Mouse (Mus musculus): ENCODE measurements around the gene Tbx5. TPM values are rescaled to one million over a fixed set of nuclear protein-coding genes. Genes with fewer than 3 reads are reported as not detected.
"Not testable (repeated sequence)": the region's sequence is repeated elsewhere in the genome, so short reads cannot be mapped to it uniquely, and the experiment has no call there.

Tbx5 gene
- total and polyA plus RNA-seq, 2 experiments: not detected

DNA sequence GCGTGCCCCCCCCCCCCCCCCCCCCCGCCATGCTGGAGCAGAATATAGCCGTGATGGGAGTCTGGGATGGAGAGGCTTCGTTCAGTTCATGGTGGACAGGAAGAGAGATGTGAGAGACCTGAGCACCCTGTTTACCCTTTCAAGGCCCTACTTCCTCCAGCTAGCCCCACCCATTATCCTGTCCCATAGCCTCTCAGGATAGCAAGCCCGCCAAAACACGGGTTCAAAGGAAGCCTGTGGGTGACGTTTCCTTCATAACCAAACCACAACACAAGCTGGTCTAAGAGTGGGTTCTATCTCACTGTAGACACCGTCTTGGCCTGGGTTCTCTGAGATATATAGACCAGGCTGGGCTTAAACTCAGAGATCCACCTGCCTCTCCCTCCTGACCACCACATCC is 53.1 kb downstream of the Tbx5 start:
- 73% methylated on average over 8 of the region's 8 CpGs for WGBS
- H3K36me3 ChIP-seq (ENCODE audit: control insufficient read depth, insufficient read depth, low read length): no peaks in the 10 kb centered on the region
- no peak for TF ChIP-seq CTCF (IDR thresholded peaks at IDR 0.05; ENCODE audit: low read depth, low read length)
- TF ChIP-seq POLR2A (IDR thresholded peaks at IDR 0.05; ENCODE audit: extremely low read depth, insufficient read depth, low read length): no peak

DNA sequence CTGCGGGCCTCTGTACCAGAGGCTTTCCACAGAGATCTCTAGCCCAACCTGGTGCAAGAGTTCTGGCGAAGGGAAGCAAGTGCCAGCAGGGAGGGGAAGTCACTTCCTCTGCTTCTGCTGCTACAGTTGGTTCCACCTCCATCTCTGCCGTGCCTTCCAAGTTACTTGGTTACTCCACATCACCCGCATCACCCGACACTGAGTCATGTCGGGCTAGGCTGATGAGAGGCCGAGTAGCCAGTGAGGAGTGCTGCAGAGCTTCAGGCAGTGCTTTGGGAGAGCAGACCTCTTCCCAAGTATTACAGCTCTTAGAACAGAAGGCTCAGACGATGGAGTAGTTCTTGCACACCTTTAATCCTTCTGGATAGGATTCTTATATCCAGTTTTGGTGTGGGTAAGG is 54.9 kb downstream of the Tbx5 start:
- TF ChIP-seq POLR2A (IDR thresholded peaks at IDR 0.05; ENCODE audit: extremely low read depth, insufficient read depth, low read length) (no peak), CTCF (IDR thresholded peaks at IDR 0.05; ENCODE audit: low read depth, low read length) (no peak)
- 82% methylated on average over 8 of the region's 8 CpGs for WGBS

More for the DNA sequence above, 53.1 kb downstream of the Tbx5 start:
- H3K9ac ChIP-seq (ENCODE audit: low read depth, low read length): no peak overlapping the region
- no peaks in the 10 kb centered on the region for H3K4me1 ChIP-seq (ENCODE audit: control insufficient read depth, insufficient read depth, low read length)
- no peaks in the 10 kb centered on the region for H3K27me3 ChIP-seq (ENCODE audit: control insufficient read depth, insufficient read depth, low read length)
- DNase-seq (ENCODE audit: extremely low read depth, low read depth, low spot score): no peak
- H3K79me2 ChIP-seq (ENCODE audit: control insufficient read depth, insufficient read depth, low read length): no peaks in the 10 kb centered on the region
- no peak overlapping the region for H3K27ac ChIP-seq (replicated peaks; ENCODE audit: insufficient read depth, low read depth, low read length)
- no peak overlapping the region for H3K4me3 ChIP-seq (ENCODE audit: insufficient read depth, low read depth, low read length)

DNA sequence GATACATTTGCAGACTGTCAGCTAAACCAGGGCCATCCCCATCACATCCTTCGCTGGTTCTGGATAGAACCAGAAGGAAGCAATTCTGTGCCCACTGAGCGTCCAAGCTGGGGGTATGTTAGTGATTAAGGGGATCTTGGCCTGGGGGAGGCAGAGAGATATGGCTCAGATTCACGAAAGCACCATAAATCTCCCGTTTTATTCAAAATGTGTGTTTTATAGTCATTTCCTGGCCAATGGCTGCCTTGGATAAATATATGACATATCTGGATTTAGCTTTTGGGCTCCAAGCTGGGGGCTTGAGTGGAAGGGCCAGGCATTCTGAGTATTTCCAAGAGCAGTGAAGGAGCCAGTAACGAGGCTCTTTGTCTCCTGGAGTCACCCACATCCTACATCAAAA is 59.5 kb downstream of the Tbx5 start:
- Histone ChIP-seq H3K4me3 (ENCODE audit: insufficient read depth, low read depth, low read length) (no peak overlapping the region), H3K9ac (ENCODE audit: low read depth, low read length) (no peak overlapping the region), H3K36me3 (ENCODE audit: control insufficient read depth, insufficient read depth, low read length) (no peaks in the 10 kb centered on the region), H3K4me1 (ENCODE audit: control insufficient read depth, insufficient read depth, low read length) (no peaks in the 10 kb centered on the region), H3K27me3 (ENCODE audit: control insufficient read depth, insufficient read depth, low read length) (peaks cover 3% of the 10 kb centered on the region), H3K27ac (replicated peaks; ENCODE audit: insufficient read depth, low read depth, low read length) (no peak overlapping the region), H3K79me2 (ENCODE audit: control insufficient read depth, insufficient read depth, low read length) (no peaks in the 10 kb centered on the region)
- 63% methylated on average over 5 of the region's 5 CpGs for WGBS
- TF ChIP-seq CTCF (IDR thresholded peaks at IDR 0.05; ENCODE audit: low read depth, low read length) (no peak), POLR2A (IDR thresholded peaks at IDR 0.05; ENCODE audit: extremely low read depth, insufficient read depth, low read length) (no peak)
- DNase-seq (ENCODE audit: extremely low read depth, low read depth, low spot score): no peak

More for the DNA sequence above, 54.9 kb downstream of the Tbx5 start:
- no peaks in the 10 kb centered on the region for H3K36me3 ChIP-seq (ENCODE audit: control insufficient read depth, insufficient read depth, low read length)
- no peak for DNase-seq (ENCODE audit: extremely low read depth, low read depth, low spot score)
- H3K9ac ChIP-seq (ENCODE audit: low read depth, low read length): no peak overlapping the region
- peaks cover 3% of the 10 kb centered on the region; the same call in 1 of the 2 replicates for H3K27me3 ChIP-seq (ENCODE audit: control insufficient read depth, insufficient read depth, low read length)
- no peak overlapping the region for H3K27ac ChIP-seq (replicated peaks; ENCODE audit: insufficient read depth, low read depth, low read length)
- no peaks in the 10 kb centered on the region for H3K79me2 ChIP-seq (ENCODE audit: control insufficient read depth, insufficient read depth, low read length)
- H3K4me1 ChIP-seq (ENCODE audit: control insufficient read depth, insufficient read depth, low read length): no peaks in the 10 kb centered on the region
- H3K4me3 ChIP-seq (ENCODE audit: insufficient read depth, low read depth, low read length): no peak overlapping the region

DNA sequence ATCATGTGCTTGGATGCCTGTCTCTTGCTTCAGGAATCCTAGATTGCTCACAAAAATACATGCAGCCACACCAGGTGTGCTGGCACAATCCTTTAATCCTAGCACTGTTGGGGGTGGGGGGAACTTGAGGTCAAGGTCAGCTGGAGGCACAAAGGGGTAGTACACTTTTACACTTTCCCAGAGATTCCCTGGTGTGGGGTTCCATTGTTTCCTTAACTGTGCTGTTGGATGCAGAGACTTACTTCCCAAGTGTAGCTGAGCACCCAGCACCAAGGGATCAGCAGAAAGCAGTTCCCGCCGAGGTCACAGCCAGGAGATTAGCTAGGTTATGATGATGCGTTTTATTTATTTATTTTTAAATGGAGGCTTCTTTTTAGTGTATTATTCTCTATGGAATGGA is 60.6 kb downstream of the Tbx5 start:
- H3K4me3 ChIP-seq (ENCODE audit: insufficient read depth, low read depth, low read length): no peak overlapping the region
- H3K4me1 ChIP-seq (ENCODE audit: control insufficient read depth, insufficient read depth, low read length): no peaks in the 10 kb centered on the region
- TF ChIP-seq CTCF (IDR thresholded peaks at IDR 0.05; ENCODE audit: low read depth, low read length): no peak
- no peak for TF ChIP-seq POLR2A (IDR thresholded peaks at IDR 0.05; ENCODE audit: extremely low read depth, insufficient read depth, low read length)
- WGBS: 75% methylated on average over 3 of the region's 3 CpGs
- H3K79me2 ChIP-seq (ENCODE audit: control insufficient read depth, insufficient read depth, low read length): no peaks in the 10 kb centered on the region
- H3K27me3 ChIP-seq (ENCODE audit: control insufficient read depth, insufficient read depth, low read length): peaks cover 3% of the 10 kb centered on the region
- H3K36me3 ChIP-seq (ENCODE audit: control insufficient read depth, insufficient read depth, low read length): no peaks in the 10 kb centered on the region
- H3K27ac ChIP-seq (replicated peaks; ENCODE audit: insufficient read depth, low read depth, low read length): no peak overlapping the region
- no peak for DNase-seq (ENCODE audit: extremely low read depth, low read depth, low spot score)
- no peak overlapping the region for H3K9ac ChIP-seq (ENCODE audit: low read depth, low read length)

DNA sequence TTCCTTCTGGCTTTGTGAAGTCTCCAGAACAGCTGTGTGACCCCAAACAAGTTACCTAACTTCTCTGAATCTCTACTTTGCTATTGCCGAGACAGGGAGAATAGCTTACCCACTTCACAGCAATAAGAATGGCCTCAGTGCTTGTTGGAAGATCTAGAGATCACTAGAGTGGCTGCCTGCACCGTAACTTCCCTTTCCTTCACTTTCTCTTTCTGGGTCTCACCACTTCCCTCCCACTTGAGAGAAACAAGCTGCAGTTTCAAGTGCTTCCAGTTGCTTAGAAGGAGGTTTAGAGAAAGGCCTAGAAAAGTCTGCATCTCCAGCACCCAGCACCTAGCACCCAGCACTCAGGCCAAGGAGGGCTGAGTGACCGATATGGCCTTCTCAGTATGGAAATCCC is 64.1 kb downstream of the Tbx5 start:
- Histone ChIP-seq H3K36me3 (ENCODE audit: control insufficient read depth, insufficient read depth, low read length) (no peaks in the 10 kb centered on the region), H3K4me1 (ENCODE audit: control insufficient read depth, insufficient read depth, low read length) (no peaks in the 10 kb centered on the region), H3K79me2 (ENCODE audit: control insufficient read depth, insufficient read depth, low read length) (no peaks in the 10 kb centered on the region), H3K9ac (ENCODE audit: low read depth, low read length) (no peak overlapping the region), H3K27ac (replicated peaks; ENCODE audit: insufficient read depth, low read depth, low read length) (no peak overlapping the region), H3K27me3 (ENCODE audit: control insufficient read depth, insufficient read depth, low read length) (no peaks in the 10 kb centered on the region; the same call in 1 of the 2 replicates), H3K4me3 (ENCODE audit: insufficient read depth, low read depth, low read length) (no peak overlapping the region)
- no peak for DNase-seq (ENCODE audit: extremely low read depth, low read depth, low spot score)
- TF ChIP-seq CTCF (IDR thresholded peaks at IDR 0.05; ENCODE audit: low read depth, low read length) (no peak), POLR2A (IDR thresholded peaks at IDR 0.05; ENCODE audit: extremely low read depth, insufficient read depth, low read length) (no peak)
- 67% methylated on average over 3 of the region's 3 CpGs for WGBS

DNA sequence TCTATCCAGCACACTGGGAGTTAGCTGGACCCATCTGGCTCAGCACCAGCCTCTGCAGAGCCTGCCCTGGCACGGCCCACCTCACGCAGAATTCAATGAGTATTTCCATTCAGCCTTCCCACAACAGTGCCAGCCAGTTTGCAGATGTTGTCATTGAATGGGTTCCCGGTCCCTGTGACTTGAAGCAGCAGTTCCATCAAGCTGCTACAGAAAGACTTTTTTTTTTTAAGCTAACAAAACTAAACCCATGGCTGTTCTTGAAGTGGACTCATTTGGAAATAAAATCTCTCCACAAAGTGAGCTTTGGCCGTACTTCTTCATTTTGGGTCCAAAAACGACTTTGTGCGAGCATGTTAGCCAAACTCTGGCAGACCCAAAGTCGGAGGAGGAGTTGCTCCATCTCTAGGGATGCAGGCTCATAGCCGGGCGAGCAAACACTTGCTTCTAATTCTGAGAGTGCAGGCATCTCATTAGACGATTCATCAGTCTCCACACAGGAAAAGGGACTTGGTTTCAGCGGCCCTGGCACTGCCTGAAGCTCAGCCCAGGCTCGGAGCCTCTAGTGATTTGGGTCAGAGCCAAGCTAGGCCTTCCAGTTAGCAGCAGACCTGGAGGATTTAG is 84.2 kb downstream of the Tbx5 start:
- no peak overlapping the region for H3K4me3 ChIP-seq (ENCODE audit: insufficient read depth, low read depth, low read length)
- no peak for DNase-seq (ENCODE audit: extremely low read depth, low read depth, low spot score)
- no peak overlapping the region for H3K27ac ChIP-seq (replicated peaks; ENCODE audit: insufficient read depth, low read depth, low read length)
- H3K9ac ChIP-seq (ENCODE audit: low read depth, low read length): no peak overlapping the region
- 76% methylated on average over 12 of the region's 12 CpGs for WGBS
- TF ChIP-seq CTCF (IDR thresholded peaks at IDR 0.05; ENCODE audit: low read depth, low read length): no peak
- no peak for TF ChIP-seq POLR2A (IDR thresholded peaks at IDR 0.05; ENCODE audit: extremely low read depth, insufficient read depth, low read length)
- no peaks in the 10 kb centered on the region for H3K79me2 ChIP-seq (ENCODE audit: control insufficient read depth, insufficient read depth, low read length)
- H3K36me3 ChIP-seq (ENCODE audit: control insufficient read depth, insufficient read depth, low read length): no peaks in the 10 kb centered on the region
- H3K4me1 ChIP-seq (ENCODE audit: control insufficient read depth, insufficient read depth, low read length): no peaks in the 10 kb centered on the region
- 0 out of 2 replicates have a peak, but pooled peaks cover 3% of the 10 kb centered on the region for H3K27me3 ChIP-seq (ENCODE audit: control insufficient read depth, insufficient read depth, low read length)

DNA sequence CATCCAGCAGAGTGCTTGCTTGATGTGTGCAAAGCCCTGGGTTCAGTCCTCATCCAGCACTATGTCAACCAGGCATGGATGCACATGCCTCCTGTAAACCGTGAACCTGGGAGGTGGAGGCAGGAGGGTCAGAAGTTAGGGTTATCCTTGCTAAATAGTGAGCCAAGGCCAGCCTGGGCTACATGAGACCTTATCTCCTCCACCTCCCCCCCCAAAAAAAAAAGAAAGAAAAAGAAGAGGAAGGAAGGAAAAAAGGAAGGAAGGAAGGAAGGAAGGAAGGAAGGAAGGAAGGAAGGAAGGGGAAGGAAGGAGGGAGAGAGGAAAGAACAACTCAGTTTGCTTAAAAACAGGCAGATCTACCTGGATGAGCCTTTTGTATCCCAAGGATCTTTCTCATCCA is 85.9 kb downstream of the Tbx5 start:
- not testable (repeated sequence) for H3K4me1 ChIP-seq (ENCODE audit: control insufficient read depth, insufficient read depth, low read length); H3K9ac ChIP-seq (ENCODE audit: low read depth, low read length); H3K79me2 ChIP-seq (ENCODE audit: control insufficient read depth, insufficient read depth, low read length); H3K36me3 ChIP-seq (ENCODE audit: control insufficient read depth, insufficient read depth, low read length); H3K27ac ChIP-seq (replicated peaks; ENCODE audit: insufficient read depth, low read depth, low read length); H3K4me3 ChIP-seq (ENCODE audit: insufficient read depth, low read depth, low read length); DNase-seq (ENCODE audit: extremely low read depth, low read depth, low spot score); H3K27me3 ChIP-seq (ENCODE audit: control insufficient read depth, insufficient read depth, low read length)
- WGBS: 90% methylated on average over 1 of the region's 1 CpGs
